Mouse (Mus musculus) forebrain, postnatal 0 days (tissue): ENCODE measurements around the gene Gnao1. TPM values are rescaled to one million over a fixed set of nuclear protein-coding genes. Genes with fewer than 3 reads are reported as not detected.

Source experiments
- ATAC-seq: fragments of 200-750 bp; cut with Nextera tagmentation; 2 replicates; pipeline ENCODE4 v1.8.0; 2017; ENCODE audit warnings: mild to moderate bottlenecking, moderate library complexity
- DNase-seq: peaks from one replicate; pipeline ENCODE4 v3.0.0-alpha.2; 2015
- H3K27ac ChIP-seq: fragments of 300-500 bp; sonication (generic); 2 replicates; pipeline ENCODE4 v1.5.1; 2014; ENCODE audit warnings: low read depth, mild to moderate bottlenecking, antibody characterized with exemption, low read length, moderate library complexity, mixed read lengths
- H3K27me3 ChIP-seq: fragments of 300-500 bp; sonication (generic); 2 replicates; pipeline ENCODE4 v1.6.1; 2014; ENCODE audit warnings: mild to moderate bottlenecking, low read length, mixed read lengths; ENCODE audit not compliant: insufficient read depth
- H3K36me3 ChIP-seq: fragments of 300-500 bp; sonication (generic); 2 replicates; pipeline ENCODE4 v1.6.1; 2014; ENCODE audit warnings: mild to moderate bottlenecking, moderate library complexity; ENCODE audit not compliant: insufficient read depth
- H3K4me1 ChIP-seq: fragments of 300-500 bp; sonication (generic); 2 replicates; pipeline ENCODE4 v1.6.1; 2014; ENCODE audit warnings: antibody characterized with exemption; ENCODE audit not compliant: insufficient read depth
- H3K4me2 ChIP-seq: fragments of 300-500 bp; sonication (generic); 2 replicates; pipeline ENCODE4 v1.6.1; 2014; ENCODE audit warnings: low read depth, mild to moderate bottlenecking, moderate library complexity
- H3K4me3 ChIP-seq: fragments of 300-500 bp; sonication (generic); 2 replicates; pipeline ENCODE4 v1.5.1; 2014; ENCODE audit warnings: low read depth, low read length, mixed read lengths
- H3K9ac ChIP-seq: fragments of 300-500 bp; sonication (generic); 2 replicates; pipeline ENCODE4 v1.6.1; 2014; ENCODE audit warnings: mild to moderate bottlenecking
- H3K9me3 ChIP-seq: fragments of 300-500 bp; sonication (generic); 2 replicates; pipeline ENCODE4 v1.6.1; 2016; ENCODE audit warnings: low read length
- CTCF ChIP-seq: sonication (generic); IDR thresholded peaks from 2 replicates; pipeline ENCODE4 v1.5.1; 2016; ENCODE audit warnings: antibody characterized with exemption, control low read depth, low read depth
- WGBS: fragments of 180-500 bp; shearing (Covaris S2); extraction: QIAGEN DNeasy Blood & Tissue Kit; methylation state at CpG from one replicate; pipeline ENCODE4 v1.1.7; 2014; 5-methylcytosine and 5-hydroxymethylcytosine counted together
- polyA plus RNA-seq: library from polyadenylated mRNA; unstranded; fragments of >200 nt; fragmentation: Nextera tagmentation; extraction: Ambion mirVana; gene quantifications from 2 replicates; pipeline ENCODE4 v1.2.1, GENCODE M21; 2015
- total RNA-seq: library from RNA; depleted of rRNA; stranded (reverse); fragments of >200 nt; gene quantifications from 2 replicates; pipeline ENCODE4 v1.2.3, GENCODE M21; 2014

The Gnao1 gene
- total and polyA plus RNA-seq, 2 experiments from 2014 or later, result 301 to 314 TPM

- DNase-seq, result no peak
- WGBS, result 72% methylated on average over 11 of the region's 11 CpGs
These were observed 131.0 kb downstream of the Gnao1 start for GRCm38 (mm10) chr8:93940542-93941423.

DNA sequence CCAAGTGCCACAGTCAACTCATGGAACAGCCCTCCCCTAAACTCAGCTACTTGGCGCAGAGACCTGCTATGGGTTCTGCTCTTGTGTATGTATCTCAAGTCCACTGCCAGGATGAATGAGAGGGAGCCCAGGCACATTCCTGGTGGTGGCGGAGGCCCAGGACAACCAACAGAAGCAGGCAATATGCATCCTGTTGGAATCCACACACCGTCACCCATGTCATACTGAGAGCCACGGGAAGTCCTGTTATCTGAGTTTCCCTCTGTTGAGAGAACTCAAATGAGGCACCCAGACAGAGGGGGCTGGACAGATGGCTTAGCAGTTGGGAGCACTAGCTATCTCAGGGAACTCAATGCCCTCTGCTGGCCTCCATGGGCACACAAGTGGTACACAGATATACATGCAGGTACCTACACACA, 131.9 kb downstream of the Gnao1 start:
- Histone ChIP-seq H3K9me3 (no peaks in the 10 kb centered on the region), H3K27ac (peak overlapping the region; percentile 5; the same call in 1 of the 2 replicates), H3K27me3 (no peaks in the 10 kb centered on the region), H3K36me3 (peaks cover 12% of the 10 kb centered on the region), H3K9ac (no peak overlapping the region), H3K4me1 (no peaks in the 10 kb centered on the region), H3K4me3 (no peak overlapping the region), H3K4me2 (no peak overlapping the region)
- peak; percentile 46 for TF ChIP-seq CTCF
- ATAC-seq, result peak; percentile 50
- 62% methylated on average over 4 of the region's 4 CpGs for WGBS
- peak; percentile 31 for DNase-seq

More at GRCm38 (mm10) chr8:93940542-93941423, 131.0 kb downstream of the Gnao1 start:
- TF ChIP-seq CTCF, result no peak
- 0 out of 2 replicates have a peak, but pooled peaks have one; percentile 5 for ATAC-seq
- Histone ChIP-seq H3K9me3 (no peaks in the 10 kb centered on the region), H3K27me3 (no peaks in the 10 kb centered on the region), H3K4me1 (no peaks in the 10 kb centered on the region), H3K9ac (no peak overlapping the region), H3K4me3 (no peak overlapping the region), H3K27ac (peak overlapping the region; percentile 5; the same call in 1 of the 2 replicates), H3K4me2 (no peak overlapping the region), H3K36me3 (peaks cover 4% of the 10 kb centered on the region; the same call in 1 of the 2 replicates)

- Histone ChIP-seq H3K27me3 (no peaks in the 10 kb centered on the region), H3K4me1 (no peaks in the 10 kb centered on the region), H3K4me3 (no peak overlapping the region), H3K9ac (no peak overlapping the region), H3K4me2 (no peak overlapping the region), H3K9me3 (no peaks in the 10 kb centered on the region), H3K27ac (no peak overlapping the region), H3K36me3 (peaks cover 53% of the 10 kb centered on the region)
- DNase-seq (no peak), ATAC-seq (no peak)
- TF ChIP-seq CTCF, result no peak
- WGBS, result 88% methylated on average over 4 of the region's 4 CpGs
These were observed 136.0 kb downstream of the Gnao1 start for GRCm38 (mm10) chr8:93945781-93946180.

GRCm38 (mm10) chr8:93946397-93946796, 136.6 kb downstream of the Gnao1 start:
- Histone ChIP-seq H3K36me3 (peaks cover 59% of the 10 kb centered on the region), H3K4me1 (no peaks in the 10 kb centered on the region), H3K27me3 (no peaks in the 10 kb centered on the region), H3K4me2 (no peak overlapping the region), H3K9ac (no peak overlapping the region), H3K27ac (no peak overlapping the region), H3K4me3 (no peak overlapping the region), H3K9me3 (no peaks in the 10 kb centered on the region)
- DNase-seq, result no peak
- no peak for TF ChIP-seq CTCF
- ATAC-seq, result no peak
- WGBS, result 100% methylated on average over 1 of the region's 1 CpGs

DNA sequence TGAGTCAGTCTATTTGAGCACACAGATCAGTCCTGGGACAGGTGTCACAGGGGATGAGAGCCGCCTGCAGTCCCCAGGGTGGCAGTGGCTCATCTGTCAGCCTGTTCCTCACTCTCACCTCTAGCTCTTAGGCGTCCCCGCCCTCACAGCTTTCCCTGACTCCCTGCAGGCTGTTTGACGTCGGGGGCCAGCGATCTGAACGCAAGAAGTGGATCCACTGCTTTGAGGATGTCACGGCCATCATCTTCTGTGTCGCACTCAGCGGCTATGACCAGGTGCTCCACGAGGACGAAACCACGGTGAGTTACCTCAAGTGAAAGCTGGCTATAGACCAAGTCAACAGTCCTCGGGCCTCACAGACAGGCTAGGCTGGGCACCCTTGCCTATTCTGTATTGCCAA, 140.4 kb downstream of the Gnao1 start:
- DNase-seq (no peak), ATAC-seq (no peak)
- H3K27me3 ChIP-seq, result no peaks in the 10 kb centered on the region
- H3K36me3 ChIP-seq, result peaks cover 92% of the 10 kb centered on the region
- TF ChIP-seq CTCF, result no peak
- no peak overlapping the region for H3K4me2 ChIP-seq
- no peaks in the 10 kb centered on the region for H3K4me1 ChIP-seq
- WGBS, result 90% methylated on average over 14 of the region's 14 CpGs
- H3K27ac ChIP-seq, result no peak overlapping the region
- H3K9me3 ChIP-seq, result no peaks in the 10 kb centered on the region
- H3K9ac ChIP-seq, result no peak overlapping the region
- H3K4me3 ChIP-seq, result no peak overlapping the region

DNA sequence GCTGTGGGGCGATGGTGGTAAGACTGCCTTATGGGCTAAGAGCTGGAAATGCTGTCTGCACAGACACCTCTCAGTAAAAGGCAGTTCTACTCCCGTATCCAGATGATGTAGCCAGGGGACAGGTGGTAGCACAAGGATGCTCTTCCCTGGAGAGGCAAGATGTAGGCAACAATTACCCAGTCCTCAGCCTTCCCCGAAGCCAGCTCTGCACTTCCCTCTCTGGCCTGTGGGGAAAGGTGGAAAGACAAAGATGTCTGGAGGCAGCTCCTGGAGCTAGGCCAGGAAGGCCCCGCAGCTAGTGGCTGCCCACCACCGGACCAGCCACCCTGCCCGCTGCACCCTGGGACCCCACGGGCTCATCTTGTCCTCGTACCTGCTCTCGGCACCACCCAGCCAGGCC, 142.7 kb downstream of the Gnao1 start:
- H3K9ac ChIP-seq, result no peak overlapping the region
- H3K9me3 ChIP-seq, result no peaks in the 10 kb centered on the region
- no peaks in the 10 kb centered on the region for H3K4me1 ChIP-seq
- H3K27ac ChIP-seq, result no peak overlapping the region
- ATAC-seq (peak; percentile 36), DNase-seq (no peak)
- no peaks in the 10 kb centered on the region for H3K27me3 ChIP-seq
- 84% methylated on average over 9 of the region's 9 CpGs for WGBS
- peak; percentile 24; the same call in 1 of the 2 replicates for TF ChIP-seq CTCF
- no peak overlapping the region for H3K4me2 ChIP-seq
- H3K36me3 ChIP-seq, result peaks cover 98% of the 10 kb centered on the region
- no peak overlapping the region for H3K4me3 ChIP-seq

DNA sequence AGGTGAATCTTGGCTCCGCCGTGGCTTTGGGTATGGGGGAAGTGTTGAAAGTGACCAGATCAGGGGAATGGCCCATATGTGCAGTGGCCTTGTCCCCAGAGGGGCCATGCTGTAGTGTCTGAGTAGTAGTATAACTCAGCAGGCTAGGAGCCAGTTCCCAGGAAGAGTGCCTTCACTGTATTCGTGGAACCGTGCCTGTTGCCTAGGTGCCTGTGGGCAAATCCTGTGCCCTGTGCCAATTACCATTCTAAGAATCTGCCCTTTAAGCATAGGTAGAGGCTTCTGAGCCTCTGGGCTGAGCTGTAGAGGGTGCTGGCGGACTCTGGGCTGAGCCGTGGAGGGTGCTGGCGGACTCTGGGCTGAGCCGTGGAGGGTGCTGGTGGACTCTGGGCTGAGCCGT, 148.6 kb downstream of the Gnao1 start:
- no peak overlapping the region for H3K4me2 ChIP-seq
- no peaks in the 10 kb centered on the region for H3K27me3 ChIP-seq
- WGBS, result 71% methylated on average over 9 of the region's 9 CpGs
- no peak overlapping the region for H3K4me3 ChIP-seq
- DNase-seq (peak; percentile 34), ATAC-seq (peak; percentile 25; the same call in 1 of the 2 replicates)
- H3K27ac ChIP-seq, result no peak overlapping the region
- no peak overlapping the region for H3K9ac ChIP-seq
- no peaks in the 10 kb centered on the region for H3K4me1 ChIP-seq
- H3K36me3 ChIP-seq, result peaks cover 84% of the 10 kb centered on the region
- H3K9me3 ChIP-seq, result no peaks in the 10 kb centered on the region
- no peak for TF ChIP-seq CTCF
